ENCODE assay signal across 28 mouse cellular contexts in genomic region chr13:48554552-48554951, GRCm38 (mm10). TPM values are rescaled to one million over a fixed set of nuclear protein-coding genes. Genes with fewer than 3 reads are reported as not detected.
DNase-seq lines count a peak whose midpoint lies in the region; ATAC-seq and TF ChIP-seq lines count a peak whose summit lies in the region.
"Had no signal": no experiment of that assay in that cellular context is flagged by ENCODE, and none has a peak within 500 bp of the region (broad histone marks: within the 10 kb centered on the region; RNA-seq: fewer than 3 reads in every experiment).

No protein-coding gene starts in this region.

- H3K27ac ChIP-seq in MEL (ENCODE audit: control insufficient read depth, low read depth, low read length): no peak overlapping the region
- H3K27ac ChIP-seq in forebrain, embryonic 13.5 days: no peak overlapping the region
- H3K27ac ChIP-seq: embryonic facial prominence, embryonic 10.5 days; embryonic facial prominence, embryonic 13.5 days; forebrain, embryonic 12.5 days; hindbrain, embryonic 10.5 days; hindbrain, embryonic 13.5 days had no signal

- TF ChIP-seq EP300 in MEL (IDR thresholded peaks at IDR 0.05; ENCODE audit: low read depth in 1 of 2, low read length in 2 of 2): no peak

- no peaks in the 10 kb centered on the region for H3K27me3 ChIP-seq in MEL (ENCODE audit: control insufficient read depth in 1 of 2, insufficient read depth in 2 of 2, low read length in 2 of 2)
- no peaks in the 10 kb centered on the region for H3K27me3 ChIP-seq in forebrain, embryonic 13.5 days
- H3K27me3 ChIP-seq: embryonic facial prominence, embryonic 13.5 days; forebrain, embryonic 12.5 days; hindbrain, embryonic 13.5 days had no signal

- no peak overlapping the region for H3K4me2 ChIP-seq in forebrain, embryonic 13.5 days
- H3K4me2 ChIP-seq: embryonic facial prominence, embryonic 13.5 days; forebrain, embryonic 12.5 days; heart, embryonic 11.5 days; hindbrain, embryonic 13.5 days had no signal

- TF ChIP-seq RAD21 in MEL (IDR thresholded peaks at IDR 0.05; ENCODE audit: low read depth, low read length): no peak

- no peak overlapping the region for H3K4me3 ChIP-seq in MEL (ENCODE audit: control insufficient read depth in 1 of 2, insufficient read depth in 1 of 2, low read depth in 2 of 2, low read length in 2 of 2)
- no peak overlapping the region for H3K4me3 ChIP-seq in forebrain, embryonic 13.5 days
- H3K4me3 ChIP-seq: embryonic facial prominence, embryonic 10.5 days; embryonic facial prominence, embryonic 13.5 days; erythroblast, embryonic 14.5 days; forebrain, embryonic 12.5 days; hindbrain, embryonic 10.5 days; hindbrain, embryonic 13.5 days had no signal

- H3K36me3 ChIP-seq in MEL (ENCODE audit: control insufficient read depth in 1 of 2, insufficient read depth in 2 of 2, low read length in 2 of 2): peaks cover 0 to 19% of the 10 kb centered on the region in 2 experiments; a peak in 2 of 4 replicates
- H3K36me3 ChIP-seq in forebrain, embryonic 13.5 days (ENCODE audit: poor library complexity, severe bottlenecking): no peaks in the 10 kb centered on the region
- H3K36me3 ChIP-seq: embryonic facial prominence, embryonic 10.5 days; embryonic facial prominence, embryonic 13.5 days; forebrain, embryonic 12.5 days; hindbrain, embryonic 10.5 days; hindbrain, embryonic 13.5 days had no signal

- no peak for TF ChIP-seq CTCF in MEL (IDR thresholded peaks at IDR 0.05 in 2 of 3, conservative IDR thresholded peaks at IDR 0.05 in 1 of 3; ENCODE audit: control insufficient read depth in 1 of 3, insufficient read depth in 1 of 3, low read depth in 2 of 3, low read length in 3 of 3, poor library complexity in 1 of 3, severe bottlenecking in 1 of 3)

- DNase-seq in heart, adult 11 months: peak; percentile 63
- no peak for DNase-seq in heart, postnatal 4 days
- DNase-seq in kidney, postnatal 10 days: peak; percentile 3
- DNase-seq in kidney, postnatal 36 days: no peak
- no peak for DNase-seq in MEL (ENCODE audit: low read depth, low spot score)
- DNase-seq: adrenal gland, postnatal 10 days; adrenal gland, postnatal 36 days; cerebellum, adult 11 months; cerebellum, adult 8-10 months; cerebellum, postnatal 10 days; cerebellum, postnatal 36 days; embryo, embryonic 11 days; gastrocnemius, postnatal 10 days; gastrocnemius, postnatal 36 days had no signal

- ATAC-seq in forebrain, embryonic 13.5 days: no peak
- ATAC-seq: forebrain, embryonic 16.5 days; hindbrain, embryonic 16.5 days; intestine, postnatal 0 days had no signal

- peaks cover 10 to 21% of the 10 kb centered on the region in 2 experiments for H3K4me1 ChIP-seq in MEL (ENCODE audit: control insufficient read depth in 1 of 2, insufficient read depth in 2 of 2, low read length in 2 of 2)
- H3K4me1 ChIP-seq in forebrain, embryonic 13.5 days: peaks cover 25% of the 10 kb centered on the region
- H3K4me1 ChIP-seq: hindbrain, embryonic 10.5 days had no signal

- peaks cover 5% of the 10 kb centered on the region; the same call in 1 of the 2 replicates for H3K79me2 ChIP-seq in MEL (ENCODE audit: control insufficient read depth, insufficient read depth, low read length, poor library complexity)

- TF ChIP-seq POLR2A in MEL (IDR thresholded peaks at IDR 0.05; ENCODE audit: control insufficient read depth in 1 of 2, insufficient read depth in 1 of 2, low read depth in 1 of 2, low read length in 2 of 2, poor library complexity in 1 of 2): peak in 1 of 2 experiments; percentile 33; a peak in 1 of 4 replicates

- no peak overlapping the region for H3K9ac ChIP-seq in MEL (ENCODE audit: control insufficient read depth, low read depth, low read length, poor library complexity, severe bottlenecking)
- H3K9ac ChIP-seq in forebrain, embryonic 13.5 days: no peak overlapping the region
- H3K9ac ChIP-seq: embryonic facial prominence, embryonic 13.5 days; forebrain, embryonic 12.5 days; hindbrain, embryonic 13.5 days had no signal

- no peaks in the 10 kb centered on the region for H3K9me3 ChIP-seq in MEL (replicated peaks; ENCODE audit: insufficient read depth, low read length)
- H3K9me3 ChIP-seq in forebrain, embryonic 13.5 days (replicated peaks): no peaks in the 10 kb centered on the region
- H3K9me3 ChIP-seq: embryonic facial prominence, embryonic 10.5 days; embryonic facial prominence, embryonic 13.5 days; forebrain, embryonic 12.5 days; hindbrain, embryonic 10.5 days; hindbrain, embryonic 13.5 days had no signal

- WGBS in forebrain, embryonic 13.5 days: 95% methylated on average over 1 of the region's 1 CpGs

TF ChIP-seq in MEL, 35 proteins besides CTCF, POLR2A, EP300 and RAD21:
- TF ChIP-seq TBP (IDR thresholded peaks at IDR 0.05; ENCODE audit: low read depth, low read length): peak; percentile 77
- TF ChIP-seq GATA1 (IDR thresholded peaks at IDR 0.05; ENCODE audit: low read depth, low read length): no peak

RNA-seq across cellular contexts. Expression of gene A830005F24Rik, which starts 41.2 kb away (rescaled TPM):
- not detected for total RNA-seq in heart, postnatal 4 days (2021)
- 0.42 and 0.73 TPM in 2 replicates for total RNA-seq in MEL (2012; rRNA removed)
- polyA plus RNA-seq in MEL (2012; ENCODE audit: insufficient read depth in 1 of 2, insufficient read length in 2 of 2, low read depth in 1 of 2, low replicate concordance in 2 of 2, missing spikeins in 1 of 2): under 1 TPM in 1 of 2 experiments, not detected in 1; 0.70 TPM
- 2.6 and 3.5 TPM in 2 replicates for polyA plus RNA-seq in forebrain, embryonic 13.5 days (2015; fragmentation: Nextera tagmentation; extraction: Ambion mirVana)
- total RNA-seq: adrenal gland, adult 18-20 months; adrenal gland, postnatal 36 days; gastrocnemius, postnatal 10 days; heart, adult 8-10 months; heart, postnatal 25 days had no signal
- polyA plus RNA-seq: erythroblast, embryonic 14.5 days; intestine, postnatal 0 days had no signal

RNA-seq across cellular contexts. Expression of gene Zfp169, which starts 41.3 kb away (rescaled TPM):
- 1 to 10 TPM; 5.8 to 6.2 TPM for total RNA-seq in heart, postnatal 4 days (2021)
- total RNA-seq in MEL (2012; rRNA removed): 5.9 and 6.5 TPM in 2 replicates
- 1 to 10 TPM in 1 of 2 experiments, not detected in 1; 3.6 TPM for polyA plus RNA-seq in MEL (2012; ENCODE audit: insufficient read depth in 1 of 2, insufficient read length in 2 of 2, low read depth in 1 of 2, low replicate concordance in 2 of 2, missing spikeins in 1 of 2)
- 6.0 and 7.1 TPM in 2 replicates for polyA plus RNA-seq in forebrain, embryonic 13.5 days (2015; fragmentation: Nextera tagmentation; extraction: Ambion mirVana)

Comparison
In these comparisons a context has a peak if more than half of its experiments do, and no peak if none do; other contexts are left out.
1. DNase-seq: peak in heart, adult 11 months (single experiment) and kidney, postnatal 10 days (single experiment); none in heart, postnatal 4 days (single experiment), kidney, postnatal 36 days (0 of 2) and MEL (single experiment).